Mouse (Mus musculus) left cerebral cortex, postnatal 36 days (tissue): Measurements from ENCODE around the gene Mmd. TPM values are rescaled to one million over a fixed set of nuclear protein-coding genes. Genes with fewer than 3 reads are reported as not detected.
A peak's percentile ranks its signal among the peaks of the same experiment; 100 is the strongest.

Source experiments
- DNase-seq, 2 experiments: peaks; one replicate each; pipeline ENCODE4 v3.0.0; 2021 to 2022; ENCODE audit warnings: low spot score in 2 of 2, mixed read lengths in 1 of 2
- intact Hi-C: fragments of 180-260 bp; cut with DNase I; formaldehyde crosslinking; loops from one replicate; pipeline ENCODE4 v1.15.1; 2025
- total RNA-seq, 2 experiments: library from RNA; stranded (reverse); gene quantifications; 2 replicates each; pipeline ENCODE4 v1.2.3; 2021

Gene Mmd
- total RNA-seq, result 100 to 1,000 TPM; 215 to 239 TPM

DNA sequence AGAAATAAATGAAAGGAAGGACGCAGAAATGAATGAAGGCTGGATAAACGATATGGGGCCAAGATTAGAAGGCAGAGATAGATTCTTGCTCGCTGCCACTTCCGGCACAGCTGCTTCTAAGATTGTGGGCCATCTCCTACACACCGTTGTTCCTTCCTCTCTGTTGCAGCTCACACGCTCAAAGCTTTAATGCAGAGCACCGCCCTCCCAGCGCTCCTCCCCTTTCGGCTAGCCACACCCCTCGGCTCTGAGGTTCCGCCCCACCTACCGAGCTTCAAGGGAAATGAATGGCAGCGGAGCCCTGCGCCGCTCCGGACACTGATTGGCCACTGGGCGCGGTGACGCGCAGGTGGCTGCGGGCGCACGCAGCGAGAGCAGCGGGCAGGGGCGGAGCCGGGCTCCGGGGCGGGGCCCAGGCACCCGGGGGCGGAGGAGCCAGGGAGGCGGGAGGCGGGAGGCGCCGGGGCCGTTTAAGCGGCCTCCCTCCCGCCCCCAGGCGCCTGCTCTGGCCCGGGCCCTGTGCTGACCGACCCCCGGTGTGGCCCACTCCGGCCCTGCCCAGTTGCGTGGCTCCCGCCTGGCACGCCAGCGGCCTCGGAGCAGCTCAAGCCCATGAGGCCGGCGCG is at the start of gene Mmd:
TSS of gene Mmd (plus strand) at position 432 of the 626 bp plus-strand sequence.
- DNase-seq, result peak; percentile 97 to 99
- intact Hi-C loops, result no loop called here

DNA sequence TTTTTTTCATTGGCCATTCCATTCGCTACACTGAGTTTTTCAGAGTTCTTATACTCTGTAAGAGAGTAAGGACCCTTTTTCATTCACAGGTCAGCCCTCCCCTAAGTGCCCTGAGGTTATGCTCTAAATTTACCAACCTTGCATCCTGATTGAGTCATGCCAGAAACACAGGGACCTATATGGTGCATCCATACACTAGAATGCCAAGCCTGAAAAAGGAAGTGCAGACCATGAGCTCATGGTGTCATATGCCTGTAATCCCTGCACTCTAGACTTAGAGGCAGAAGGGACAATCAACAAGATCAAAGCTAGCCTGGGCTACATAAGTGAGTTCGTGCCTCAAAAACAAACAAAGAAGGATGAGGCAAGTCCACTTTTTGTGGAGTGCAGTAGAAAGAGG is 48.4 kb upstream of the Mmd start:
- intact Hi-C loops, result no loop called here
- DNase-seq, result no peak

DNA sequence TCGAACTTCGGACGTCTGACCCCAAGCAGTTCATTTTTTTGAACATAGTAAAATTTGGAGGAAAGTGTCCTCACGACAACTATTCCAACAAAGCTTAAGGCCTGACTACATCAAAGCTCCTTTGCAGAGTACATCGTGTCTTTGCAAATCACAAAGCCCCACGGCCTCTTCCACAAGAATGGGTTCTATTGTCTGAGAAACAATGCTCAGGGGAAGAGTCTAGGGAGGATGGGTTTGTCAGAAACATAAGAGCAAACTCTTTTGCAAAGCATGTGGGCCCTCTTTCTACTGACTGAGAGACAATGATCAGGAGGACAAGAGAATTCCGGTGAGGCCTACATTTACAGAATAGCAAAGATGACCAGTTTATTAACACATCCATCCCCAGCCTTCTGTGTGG is 35.0 kb upstream of the Mmd start:
- intact Hi-C loops, result no loop called here
- no peak for DNase-seq

DNA sequence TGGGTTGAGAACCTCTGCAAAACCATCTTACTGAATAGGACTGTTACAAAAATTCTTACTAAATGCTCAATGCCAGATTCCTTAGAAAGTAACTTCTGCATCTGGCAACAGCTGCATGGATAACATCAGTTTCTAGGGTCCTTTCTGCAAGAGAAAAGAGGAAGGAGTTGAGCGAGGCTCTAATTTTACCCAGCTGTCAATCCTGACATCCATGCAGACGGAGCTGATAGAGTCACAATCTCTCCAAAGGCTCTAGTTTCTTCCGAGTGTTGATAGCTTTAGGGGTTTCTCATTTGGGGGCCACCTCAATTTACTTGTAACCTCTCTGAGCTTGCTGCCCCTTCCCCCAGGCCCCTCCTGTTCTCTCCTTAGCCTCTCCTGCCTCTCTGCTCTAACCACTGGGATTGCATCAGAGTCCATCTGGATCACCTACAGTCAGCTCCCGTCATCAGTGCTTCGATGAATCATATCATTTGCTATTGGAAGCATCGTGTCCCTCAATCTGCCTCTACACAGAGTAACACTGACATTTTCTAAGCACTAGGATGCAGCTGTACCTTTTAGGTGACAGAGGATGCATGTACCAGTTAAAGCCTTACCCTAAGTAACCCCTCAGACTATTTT is 29.1 kb upstream of the Mmd start:
- no peak for DNase-seq
- intact Hi-C loops, result no loop called here

DNA sequence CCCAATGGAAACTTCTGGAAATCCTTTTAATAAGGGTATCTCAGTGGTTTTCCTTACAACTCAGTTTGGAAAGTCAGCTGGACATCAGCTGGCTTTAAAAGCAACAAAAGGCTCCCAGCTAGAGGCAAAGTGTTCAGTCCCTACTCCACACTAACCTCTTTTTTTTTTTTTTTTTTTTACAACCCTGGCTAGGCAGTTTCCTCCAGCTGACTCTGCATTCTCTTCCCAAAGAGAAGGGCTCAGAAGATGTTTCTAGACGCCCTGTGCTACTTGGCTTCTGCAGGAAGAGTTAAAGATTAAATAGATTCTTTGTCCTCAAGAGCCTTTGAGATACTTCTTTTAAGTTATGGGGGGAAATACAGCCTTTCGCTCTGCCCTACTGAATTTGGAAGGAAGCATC is 28.5 kb upstream of the Mmd start:
- intact Hi-C loops, result no loop called here
- no peak for DNase-seq

DNA sequence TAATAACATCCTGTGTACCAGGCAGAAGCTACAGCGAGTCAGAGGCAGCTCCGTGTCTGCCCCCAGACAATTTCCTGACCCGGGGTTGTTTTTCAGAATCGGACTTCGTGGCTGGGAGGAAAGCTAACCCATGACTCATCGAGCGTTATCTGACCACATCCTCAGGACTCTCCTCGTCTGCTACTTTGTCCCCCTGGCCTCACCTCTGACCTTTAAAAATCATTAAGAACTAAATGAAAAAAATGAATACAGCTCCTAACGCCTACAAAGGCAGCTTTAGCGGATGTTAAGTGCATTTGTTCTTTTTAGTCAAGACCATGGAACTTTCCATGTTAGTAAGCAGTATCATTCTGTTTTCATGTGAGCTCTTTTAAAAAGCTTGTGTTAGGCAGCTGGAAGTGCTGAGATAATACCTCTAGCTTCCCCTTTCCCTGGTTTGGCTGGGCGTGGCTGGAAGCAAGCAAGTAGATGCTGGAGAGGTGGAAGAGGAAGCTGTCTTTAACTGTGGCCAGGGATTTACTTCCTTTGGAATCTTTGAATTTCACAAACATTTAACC is 24.3 kb upstream of the Mmd start:
- intact Hi-C loops, result no loop called here
- DNase-seq, result no peak

DNA sequence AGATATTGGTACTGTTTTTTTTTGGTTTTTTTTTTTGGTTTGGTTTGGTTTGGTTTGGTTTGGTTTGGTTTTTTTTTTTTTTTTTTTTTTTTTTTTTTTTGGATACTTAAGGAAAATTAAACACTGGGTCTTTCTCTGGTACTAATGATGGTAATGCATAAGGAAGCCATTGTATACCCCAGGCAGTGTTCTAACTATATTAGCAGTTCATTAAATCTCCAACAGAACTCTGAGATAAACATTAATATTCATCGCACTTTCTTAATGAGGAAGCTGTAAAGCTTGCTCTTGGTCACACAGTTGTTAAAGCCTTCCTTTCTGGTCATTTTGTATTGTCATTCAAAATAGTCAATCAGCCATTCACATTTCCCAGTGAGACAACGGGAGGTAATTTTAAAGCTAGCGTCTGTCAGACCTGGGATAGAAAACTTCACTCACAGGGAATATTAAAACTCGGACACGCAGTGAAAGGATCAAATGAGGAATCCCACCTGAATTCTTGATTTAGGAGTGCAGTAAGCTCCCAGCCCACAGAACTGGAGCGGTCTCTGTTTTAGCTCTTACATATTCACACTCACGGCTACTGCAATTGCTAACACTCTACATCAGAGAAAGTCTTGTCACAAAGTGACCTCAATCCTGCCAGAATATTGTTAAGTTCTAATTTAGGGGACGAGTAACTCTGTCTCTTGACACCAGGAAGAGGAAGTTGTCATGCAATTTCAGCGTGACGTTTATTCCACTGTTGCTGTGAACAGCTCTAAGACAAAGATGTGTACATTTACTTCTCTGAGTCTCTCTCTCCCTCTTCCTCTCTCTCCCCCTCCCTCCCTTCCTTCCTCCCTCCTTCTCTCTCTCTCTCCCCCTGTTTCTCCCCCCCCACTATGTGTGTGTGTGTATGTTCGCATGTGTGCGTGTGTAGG is 22.0 kb upstream of the Mmd start:
- intact Hi-C loops, result no loop called here

DNA sequence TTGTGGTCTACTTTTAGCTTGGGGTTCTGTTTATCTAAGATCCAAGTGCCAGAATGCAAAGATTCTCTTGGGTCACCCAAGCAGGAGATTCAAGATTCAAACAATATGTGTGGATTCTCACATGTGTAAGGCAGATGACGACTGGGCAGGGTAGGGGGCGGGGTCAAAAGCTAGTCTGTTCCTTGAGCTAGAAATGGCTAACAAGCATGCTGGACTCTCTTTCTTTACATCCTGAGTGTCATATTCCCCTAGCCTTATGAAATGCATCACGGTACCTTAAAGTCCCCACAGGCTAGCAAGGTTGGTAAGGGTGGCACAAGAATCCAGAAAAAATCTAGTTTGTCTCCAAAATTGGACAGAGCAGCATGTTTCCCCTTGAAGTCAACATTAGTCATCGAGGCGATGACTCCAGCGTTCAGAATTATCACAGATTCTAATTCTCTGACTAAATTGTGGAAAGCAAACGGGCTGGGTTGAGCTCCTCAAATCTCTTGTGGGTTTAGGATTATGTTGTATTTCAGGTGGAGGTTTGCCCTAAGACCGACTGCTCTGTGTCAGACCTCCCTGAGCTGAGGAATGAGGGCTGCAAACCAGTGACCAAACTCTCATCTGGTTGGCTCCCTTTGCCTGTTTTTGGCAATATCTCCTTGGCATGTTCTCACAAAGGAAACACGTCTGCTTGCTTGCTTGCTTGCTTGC is 20.9 kb upstream of the Mmd start:
- intact Hi-C loops, result no loop called here
- no peak for DNase-seq

More for the DNA sequence above, 22.0 kb upstream of the Mmd start:
- DNase-seq, result no peak

DNA sequence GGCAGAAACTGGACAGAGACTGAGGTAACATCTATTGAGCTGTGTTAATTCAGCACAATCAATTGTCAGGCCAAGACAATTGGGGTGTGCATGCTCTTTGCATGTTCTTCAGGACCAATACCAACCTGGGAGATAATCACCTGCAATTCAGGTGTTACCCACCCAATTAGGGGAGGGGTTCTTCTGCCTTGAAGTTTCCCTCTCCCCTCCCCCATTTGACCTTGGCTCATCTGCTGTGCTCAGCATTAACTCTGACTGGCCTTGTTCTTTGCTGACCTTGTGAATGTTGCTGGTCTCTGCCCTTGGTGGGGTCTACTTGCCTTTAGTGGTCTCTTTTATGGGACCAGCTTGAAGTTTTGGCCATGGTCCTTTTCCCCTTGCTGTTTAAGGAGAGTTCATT is 19.5 kb upstream of the Mmd start:
- intact Hi-C loops, result no loop called here

DNA sequence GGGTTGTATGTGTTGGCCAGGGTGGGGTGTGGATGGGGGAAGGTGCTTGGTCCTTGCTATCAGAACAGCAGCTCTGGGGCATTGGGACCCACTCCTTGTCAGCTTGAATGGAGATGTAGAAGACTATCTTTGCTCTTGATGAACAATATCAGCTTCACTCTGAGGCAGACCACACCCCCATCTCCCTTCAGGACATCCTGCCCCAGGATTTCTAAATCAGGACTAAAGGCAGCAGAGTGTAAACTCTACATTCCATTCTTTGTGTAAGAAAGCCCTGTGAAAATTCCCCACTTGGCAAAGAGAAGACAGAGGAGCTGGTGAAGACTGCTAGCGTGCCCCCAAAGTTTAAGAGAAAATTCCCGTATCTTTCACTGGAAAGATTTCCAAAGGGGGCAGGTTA is 18.6 kb upstream of the Mmd start:
- DNase-seq, result no peak
- intact Hi-C loops, result no loop called here

More for the DNA sequence above, 19.5 kb upstream of the Mmd start:
- DNase-seq, result no peak

DNA sequence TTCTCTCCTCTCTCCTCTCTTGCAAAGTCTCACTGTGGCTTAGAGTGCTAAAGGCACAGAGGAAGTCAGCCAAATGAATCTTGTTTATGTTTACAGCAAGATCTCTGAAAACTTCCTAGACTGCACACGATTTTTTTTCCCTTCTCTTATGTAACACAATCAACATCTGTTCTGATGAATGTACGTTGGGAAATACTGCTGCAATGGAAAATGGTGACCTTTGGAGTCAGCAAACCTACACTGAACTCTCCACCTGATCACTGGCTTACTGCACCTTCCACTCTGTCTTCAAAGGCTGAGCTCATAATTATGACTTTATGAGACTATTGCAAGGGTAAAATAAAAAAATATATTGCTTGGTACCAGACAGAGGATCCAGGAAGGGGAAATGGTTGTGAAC is 17.6 kb upstream of the Mmd start:
- intact Hi-C loops, result no loop called here
- DNase-seq, result no peak

DNA sequence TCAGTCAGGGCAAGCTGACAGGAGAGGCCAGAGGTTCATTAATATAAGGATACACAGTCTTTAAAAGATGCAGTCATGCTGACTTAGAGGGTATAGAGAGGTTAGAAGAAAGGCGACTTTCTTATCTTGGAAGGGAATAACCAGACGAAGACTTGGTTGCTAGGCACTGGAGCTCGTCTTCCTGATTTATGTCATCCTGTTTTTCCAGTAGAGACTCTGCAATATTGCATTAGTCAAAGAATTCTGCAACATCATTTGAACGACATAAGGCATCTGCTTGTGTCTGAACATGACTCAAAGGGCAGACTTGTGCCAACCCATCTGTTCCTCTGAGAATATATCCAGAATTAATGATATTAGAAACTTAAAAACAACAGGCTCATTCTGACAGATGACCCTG is 16.6 kb upstream of the Mmd start:
- no peak for DNase-seq

DNA sequence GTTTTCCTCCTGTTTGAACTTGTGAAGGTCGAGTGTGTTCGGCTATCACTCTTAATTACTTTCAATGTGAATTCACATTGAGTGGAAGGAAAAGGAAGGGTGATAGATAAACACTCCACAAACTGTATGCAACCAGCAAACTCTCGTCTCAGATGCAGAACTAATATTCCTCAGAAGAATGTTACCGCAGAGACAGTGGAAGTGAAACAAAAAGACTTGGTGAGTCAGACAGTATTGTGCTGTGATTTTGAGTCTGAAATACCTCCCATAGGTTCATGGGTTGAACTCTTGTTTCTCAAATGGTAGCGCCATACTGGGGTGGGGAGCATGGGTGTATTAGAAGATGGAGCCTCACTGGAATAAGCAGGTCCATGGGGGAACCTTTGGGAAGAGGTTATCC is 14.0 kb upstream of the Mmd start:
- DNase-seq, result no peak
- intact Hi-C loops, result no loop called here

More for the DNA sequence above, 16.6 kb upstream of the Mmd start:
- intact Hi-C loops, result no loop called here

DNA sequence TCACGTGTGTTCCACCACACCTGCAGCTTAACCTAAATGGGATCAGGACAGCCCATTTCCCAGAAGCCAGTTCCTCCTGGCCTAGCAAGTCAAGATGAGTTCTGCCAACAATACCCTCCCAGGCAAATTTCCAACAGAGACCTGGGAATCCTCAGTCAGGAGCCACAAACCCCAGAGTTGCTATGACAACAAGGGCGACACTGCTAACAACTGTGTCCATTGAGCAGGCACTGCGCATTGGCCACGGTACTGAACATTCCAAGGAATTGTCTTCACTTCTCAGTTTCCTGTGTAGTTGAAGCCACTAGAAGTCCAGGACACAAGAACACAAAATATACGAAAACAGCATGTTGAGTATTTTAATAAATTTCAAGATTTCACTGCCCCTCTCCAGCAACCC is 11.6 kb upstream of the Mmd start:
- intact Hi-C loops, result no loop called here

DNA sequence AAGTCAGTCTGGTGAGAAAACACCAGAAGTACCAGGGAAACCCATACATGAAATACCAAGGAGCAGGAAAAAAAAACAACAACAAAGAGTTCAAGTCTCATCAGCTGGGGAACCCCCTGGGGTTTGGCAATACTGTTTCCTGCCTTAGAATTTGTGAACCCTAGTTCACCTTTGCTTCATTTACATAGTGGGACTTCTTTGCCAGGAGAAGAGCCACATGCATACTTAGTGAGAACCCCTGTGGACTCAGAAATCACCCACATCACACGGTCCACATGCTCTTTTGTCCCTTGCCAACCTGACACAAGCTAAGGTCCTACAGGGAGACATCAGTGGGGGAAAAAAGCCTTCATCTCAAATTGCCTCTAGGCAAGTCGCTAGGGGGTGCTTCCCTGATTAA is 10.6 kb upstream of the Mmd start:
- intact Hi-C loops, result no loop called here

More for the DNA sequence above, 11.6 kb upstream of the Mmd start:
- no peak for DNase-seq

DNA sequence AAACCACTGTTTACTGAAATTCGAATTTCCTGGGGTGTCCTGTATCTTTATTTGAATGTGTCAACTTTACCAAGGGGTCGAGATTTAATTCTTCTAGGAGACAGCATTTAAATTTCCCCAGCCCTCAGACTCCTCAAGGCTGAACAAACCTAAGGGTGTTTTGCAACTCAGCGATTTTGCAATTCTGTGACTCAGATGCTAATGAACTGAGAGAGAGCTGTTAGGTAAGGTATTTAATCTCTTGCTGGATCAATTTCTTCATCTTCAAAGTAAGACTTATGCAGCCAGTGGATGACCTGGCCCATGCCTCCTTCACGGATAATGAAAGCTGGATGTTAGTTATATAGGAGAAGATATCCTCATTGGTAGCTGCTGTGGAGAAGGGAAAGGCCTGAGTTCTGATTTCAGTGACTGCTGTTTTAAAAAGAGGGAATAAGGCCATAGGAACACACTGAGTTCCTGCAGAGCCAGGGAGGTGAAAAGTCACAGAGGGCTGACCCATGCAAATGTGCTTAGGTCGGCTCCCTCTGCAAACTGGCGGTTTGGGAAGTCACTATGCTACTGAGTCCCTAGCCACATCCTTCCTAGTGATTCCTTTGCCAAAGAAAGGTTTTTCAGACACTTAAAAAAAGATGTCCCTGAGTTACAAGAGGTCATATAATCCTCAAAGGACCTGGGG is 8.5 kb upstream of the Mmd start:
- intact Hi-C loops, result no loop called here
- DNase-seq, result no peak

More for the DNA sequence above, 10.6 kb upstream of the Mmd start:
- DNase-seq, result no peak

DNA sequence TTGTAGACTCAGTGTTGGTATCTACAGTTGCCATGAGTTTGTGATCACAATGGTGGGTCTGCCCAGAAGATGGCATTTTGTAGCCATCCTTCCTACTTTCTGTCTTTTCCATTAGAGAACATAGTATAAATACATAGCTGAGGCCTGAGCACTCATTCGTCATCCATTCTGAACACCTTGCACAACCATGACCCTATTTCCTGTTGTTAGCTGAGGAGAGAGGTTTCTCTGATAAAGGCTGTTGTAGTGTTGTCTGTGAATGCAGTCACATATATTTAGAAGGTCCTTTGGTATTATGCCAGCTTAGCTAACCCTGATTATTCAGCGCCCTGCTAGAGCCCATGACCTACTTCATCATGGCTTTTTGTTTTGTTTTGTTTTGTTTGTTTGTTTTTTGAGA is 7.4 kb upstream of the Mmd start:
- intact Hi-C loops, result no loop called here
- DNase-seq, result no peak

DNA sequence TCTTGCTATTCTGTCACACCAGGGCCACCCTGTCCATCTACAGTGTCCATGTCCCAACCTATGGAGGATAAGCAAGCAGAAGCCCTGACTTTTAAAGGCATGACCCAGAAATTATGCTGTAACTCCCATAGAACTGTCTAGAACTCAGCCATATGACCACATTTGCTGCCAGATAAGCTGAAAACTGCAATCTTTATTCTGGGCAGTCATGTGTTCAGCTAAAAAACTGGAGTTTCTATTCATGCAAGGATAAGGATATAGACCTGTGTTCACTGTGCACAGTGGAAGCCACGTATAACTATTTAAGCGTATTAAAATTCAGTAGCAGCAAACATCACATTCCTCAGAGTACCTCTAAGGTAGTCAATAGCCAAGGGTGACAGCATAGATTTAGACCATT is 6.0 kb upstream of the Mmd start:
- intact Hi-C loops, result no loop called here
- no peak for DNase-seq

DNA sequence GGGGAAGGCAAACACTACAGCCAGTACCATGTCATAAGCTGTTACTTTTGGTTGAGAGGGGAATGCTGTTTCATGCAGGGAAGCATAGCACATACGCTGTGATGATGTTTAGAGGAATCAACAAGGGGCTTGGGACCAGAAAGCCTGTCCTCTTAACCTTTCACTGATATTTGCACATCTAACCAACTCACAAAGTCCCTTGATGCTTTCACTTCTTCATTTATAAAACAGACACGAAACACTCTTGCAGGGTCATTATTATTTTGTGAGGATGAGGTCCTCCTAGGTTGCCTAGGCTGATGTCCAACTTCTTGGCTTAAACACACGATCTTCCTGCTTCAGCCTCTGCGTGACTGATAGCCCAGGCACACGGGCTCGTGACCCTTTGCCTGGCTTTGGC is 3.6 kb upstream of the Mmd start:
- DNase-seq, result no peak
- intact Hi-C loops, result no loop called here
